Mouse (Mus musculus): Measurements from ENCODE around the gene Pced1b. TPM values are rescaled to one million over a fixed set of nuclear protein-coding genes. Genes with fewer than 3 reads are reported as not detected.

Gene Pced1b
- polyA plus RNA-seq, 1 experiment: 24.8 TPM

GRCm38 (mm10) chr15:97281712-97282571 lies 35.0 kb downstream of the Pced1b start:
- no peak overlapping the region for H3K4me3 ChIP-seq (replicated peaks; ENCODE audit: extremely low read depth, low read depth, low read length)
- no peak for TF ChIP-seq POLR2A (IDR thresholded peaks at IDR 0.05; ENCODE audit: borderline replicate concordance, extremely low read depth, low read depth, low read length)
- no peak for TF ChIP-seq CTCF (IDR thresholded peaks at IDR 0.05; ENCODE audit: insufficient read depth, low read length)
- no peak for DNase-seq
- H3K4me1 ChIP-seq (ENCODE audit: control insufficient read depth, insufficient read depth, low read length): no peaks in the 10 kb centered on the region
- WGBS: 74% methylated on average over 10 of the region's 10 CpGs

DNA sequence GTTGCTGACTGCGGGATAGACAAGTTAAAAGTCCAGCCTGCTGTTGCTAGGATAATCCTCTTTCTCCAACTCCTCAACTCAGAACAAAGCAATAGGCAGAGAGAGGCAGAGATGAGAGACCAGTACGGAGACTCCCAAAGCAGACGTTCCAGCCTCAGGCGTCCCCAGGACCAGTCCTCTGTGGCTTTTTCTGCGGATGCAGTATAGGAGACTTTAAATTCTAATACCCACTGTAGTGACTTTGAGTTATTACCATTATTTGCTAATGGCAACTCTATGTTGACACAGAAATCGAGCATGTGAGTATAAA lies 35.6 kb downstream of the Pced1b start:
- no peak for DNase-seq
- 71% methylated on average over 6 of the region's 6 CpGs for WGBS

DNA sequence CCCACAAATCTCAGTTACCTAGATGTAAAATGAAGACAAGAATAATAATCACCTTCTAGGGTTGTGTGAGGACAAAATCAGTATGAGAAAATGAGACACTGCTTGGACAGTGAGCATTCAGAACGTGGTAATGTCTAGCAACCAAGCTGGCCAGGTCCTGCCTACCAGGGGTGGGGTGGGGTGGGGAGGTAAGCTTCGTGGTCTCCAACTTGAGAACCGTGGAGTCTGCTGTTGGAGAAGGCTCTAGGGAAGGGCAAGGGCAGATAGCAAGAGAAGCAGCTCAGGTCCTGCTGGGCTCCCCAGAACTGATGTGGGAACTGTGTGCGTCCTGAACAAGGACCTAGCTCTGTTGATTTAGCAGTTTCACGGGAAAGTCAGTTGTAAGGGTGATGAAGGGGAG lies 37.3 kb downstream of the Pced1b start:
- TF ChIP-seq POLR2A (IDR thresholded peaks at IDR 0.05; ENCODE audit: borderline replicate concordance, extremely low read depth, low read depth, low read length) (no peak), CTCF (IDR thresholded peaks at IDR 0.05; ENCODE audit: insufficient read depth, low read length) (no peak)
- WGBS: 71% methylated on average over 5 of the region's 5 CpGs
- DNase-seq: no peak
- Histone ChIP-seq H3K4me3 (replicated peaks; ENCODE audit: extremely low read depth, low read depth, low read length) (no peak overlapping the region), H3K4me1 (ENCODE audit: control insufficient read depth, insufficient read depth, low read length) (no peaks in the 10 kb centered on the region)

More for the DNA sequence above, 35.6 kb downstream of the Pced1b start:
- no peak for TF ChIP-seq CTCF (IDR thresholded peaks at IDR 0.05; ENCODE audit: insufficient read depth, low read length)
- no peak for TF ChIP-seq POLR2A (IDR thresholded peaks at IDR 0.05; ENCODE audit: borderline replicate concordance, extremely low read depth, low read depth, low read length)
- Histone ChIP-seq H3K4me1 (ENCODE audit: control insufficient read depth, insufficient read depth, low read length) (no peaks in the 10 kb centered on the region), H3K4me3 (replicated peaks; ENCODE audit: extremely low read depth, low read depth, low read length) (no peak overlapping the region)

GRCm38 (mm10) chr15:97285665-97286212 lies 38.8 kb downstream of the Pced1b start:
- Histone ChIP-seq H3K4me3 (replicated peaks; ENCODE audit: extremely low read depth, low read depth, low read length) (no peak overlapping the region), H3K4me1 (ENCODE audit: control insufficient read depth, insufficient read depth, low read length) (no peaks in the 10 kb centered on the region)
- DNase-seq: no peak
- TF ChIP-seq POLR2A (IDR thresholded peaks at IDR 0.05; ENCODE audit: borderline replicate concordance, extremely low read depth, low read depth, low read length): no peak
- TF ChIP-seq CTCF (IDR thresholded peaks at IDR 0.05; ENCODE audit: insufficient read depth, low read length): no peak
- WGBS: 90% methylated on average over 10 of the region's 10 CpGs

DNA sequence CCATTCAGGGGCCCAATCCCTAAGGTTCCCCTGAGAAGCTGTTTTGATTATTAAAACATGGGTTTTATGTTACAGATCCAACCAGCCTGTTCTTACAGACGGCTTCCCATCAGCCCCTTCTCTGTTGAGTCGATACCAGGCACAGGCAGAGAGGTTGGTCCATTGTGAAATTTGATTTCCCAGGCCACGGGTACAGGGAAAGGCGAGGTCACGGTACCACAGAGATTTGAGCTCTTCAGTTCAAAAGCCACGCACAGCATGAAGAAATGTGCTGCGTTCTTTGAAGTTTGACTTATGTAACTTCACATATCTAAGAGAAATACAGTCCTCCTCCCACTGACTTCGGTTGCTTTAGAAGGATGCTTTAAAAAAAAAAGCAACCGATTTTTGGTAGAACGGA lies 39.8 kb downstream of the Pced1b start:
- no peak for DNase-seq
- WGBS: 85% methylated on average over 10 of the region's 10 CpGs
- TF ChIP-seq CTCF (IDR thresholded peaks at IDR 0.05; ENCODE audit: insufficient read depth, low read length) (no peak), POLR2A (IDR thresholded peaks at IDR 0.05; ENCODE audit: borderline replicate concordance, extremely low read depth, low read depth, low read length) (no peak)
- Histone ChIP-seq H3K4me1 (ENCODE audit: control insufficient read depth, insufficient read depth, low read length) (no peaks in the 10 kb centered on the region; the same call in 1 of the 2 replicates), H3K4me3 (replicated peaks; ENCODE audit: extremely low read depth, low read depth, low read length) (no peak overlapping the region)

GRCm38 (mm10) chr15:97287436-97288143 lies 40.7 kb downstream of the Pced1b start:
- H3K4me3 ChIP-seq (replicated peaks; ENCODE audit: extremely low read depth, low read depth, low read length): no peak overlapping the region
- 74% methylated on average over 5 of the region's 5 CpGs for WGBS
- TF ChIP-seq CTCF (IDR thresholded peaks at IDR 0.05; ENCODE audit: insufficient read depth, low read length) (no peak), POLR2A (IDR thresholded peaks at IDR 0.05; ENCODE audit: borderline replicate concordance, extremely low read depth, low read depth, low read length) (no peak)
- H3K4me1 ChIP-seq (ENCODE audit: control insufficient read depth, insufficient read depth, low read length): no peaks in the 10 kb centered on the region; the same call in 1 of the 2 replicates
- DNase-seq: no peak

DNA sequence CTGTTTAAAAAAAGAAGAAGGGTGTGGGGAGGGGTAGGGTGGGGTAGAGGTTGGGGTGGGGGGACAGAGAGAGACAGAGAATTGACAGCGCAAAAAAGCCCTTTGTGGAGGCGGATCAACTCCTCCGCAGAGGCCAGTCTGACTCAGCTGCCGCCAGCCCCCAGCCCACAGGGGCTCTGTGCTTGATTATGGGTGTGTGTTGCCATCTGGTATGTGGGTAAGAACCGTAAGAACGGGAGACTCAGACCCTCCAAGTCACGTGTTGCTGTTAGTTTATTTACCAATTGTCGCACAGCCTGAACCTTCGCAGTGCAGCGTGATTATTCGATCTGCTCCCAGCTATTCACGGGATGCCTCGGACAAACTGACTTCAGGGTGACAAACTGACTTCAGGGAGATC lies 41.8 kb downstream of the Pced1b start:
- TF ChIP-seq CTCF (IDR thresholded peaks at IDR 0.05; ENCODE audit: insufficient read depth, low read length) (no peak), POLR2A (IDR thresholded peaks at IDR 0.05; ENCODE audit: borderline replicate concordance, extremely low read depth, low read depth, low read length) (no peak)
- DNase-seq: no peak
- 72% methylated on average over 13 of the region's 13 CpGs for WGBS
- H3K4me1 ChIP-seq (ENCODE audit: control insufficient read depth, insufficient read depth, low read length): no peaks in the 10 kb centered on the region; the same call in 1 of the 2 replicates
- no peak overlapping the region for H3K4me3 ChIP-seq (replicated peaks; ENCODE audit: extremely low read depth, low read depth, low read length)

DNA sequence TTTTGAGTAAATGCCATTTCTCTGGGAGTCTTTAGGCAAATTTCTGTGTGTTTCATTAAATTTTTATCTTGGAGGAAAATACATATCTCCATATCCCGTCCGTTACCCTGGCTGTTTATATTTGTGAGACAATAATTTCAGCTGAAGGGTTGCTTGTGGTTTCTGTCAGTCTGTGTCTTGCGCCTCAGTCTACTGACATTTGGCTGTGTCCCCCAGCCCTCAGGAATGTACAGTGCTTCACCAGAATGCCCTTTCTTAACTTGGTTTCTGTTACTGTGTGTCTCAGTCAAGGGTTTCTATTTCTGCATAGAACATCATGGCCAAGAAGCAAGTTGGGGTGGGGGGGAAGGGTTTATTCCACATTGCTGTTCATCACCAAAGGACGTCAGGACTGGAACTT lies 42.3 kb downstream of the Pced1b start:
- TF ChIP-seq POLR2A (IDR thresholded peaks at IDR 0.05; ENCODE audit: borderline replicate concordance, extremely low read depth, low read depth, low read length) (no peak), CTCF (IDR thresholded peaks at IDR 0.05; ENCODE audit: insufficient read depth, low read length) (no peak)
- DNase-seq: no peak
- Histone ChIP-seq H3K4me3 (replicated peaks; ENCODE audit: extremely low read depth, low read depth, low read length) (no peak overlapping the region), H3K4me1 (ENCODE audit: control insufficient read depth, insufficient read depth, low read length) (no peaks in the 10 kb centered on the region; the same call in 1 of the 2 replicates)
- 70% methylated on average over 4 of the region's 4 CpGs for WGBS

GRCm38 (mm10) chr15:97290351-97290750 lies 43.4 kb downstream of the Pced1b start:
- Histone ChIP-seq H3K4me3 (replicated peaks; ENCODE audit: extremely low read depth, low read depth, low read length) (no peak overlapping the region), H3K4me1 (ENCODE audit: control insufficient read depth, insufficient read depth, low read length) (no peaks in the 10 kb centered on the region; the same call in 1 of the 2 replicates)
- 94% methylated on average over 6 of the region's 6 CpGs for WGBS
- TF ChIP-seq CTCF (IDR thresholded peaks at IDR 0.05; ENCODE audit: insufficient read depth, low read length): no peak
- no peak for TF ChIP-seq POLR2A (IDR thresholded peaks at IDR 0.05; ENCODE audit: borderline replicate concordance, extremely low read depth, low read depth, low read length)
- DNase-seq: no peak
